Mouse (Mus musculus): ENCODE measurements at regions not wholly inside any gene's neighbourhood (a gene's known extent, or its start where the extent isn't known, plus 50 kb on each side); places are given as distances from the start of the nearest gene placed in this dataset.

- DNase-seq (ENCODE audit: low spot score) = no peak
Measured at GRCm38 (mm10) chr12:98337644-98338043, 69.2 kb downstream of the Gpr65 start.

GRCm38 (mm10) chr12:98339536-98339935 is 71.1 kb downstream of the Gpr65 start:
- no peak for DNase-seq (ENCODE audit: low spot score)

- peak; percentile 65 for DNase-seq (ENCODE audit: low spot score)
Measured at GRCm38 (mm10) chr12:98342158-98342557, 73.7 kb downstream of the Gpr65 start.

GRCm38 (mm10) chr12:98343653-98344052 is 75.2 kb downstream of the Gpr65 start:
- no peak for DNase-seq (ENCODE audit: low spot score)

- no peak for DNase-seq (ENCODE audit: low spot score)
Measured at GRCm38 (mm10) chr12:98347056-98347455, 78.6 kb downstream of the Gpr65 start.

- peak; percentile 23 for DNase-seq (ENCODE audit: low spot score)
Measured at GRCm38 (mm10) chr12:98347550-98348318, 79.3 kb downstream of the Gpr65 start.

DNA sequence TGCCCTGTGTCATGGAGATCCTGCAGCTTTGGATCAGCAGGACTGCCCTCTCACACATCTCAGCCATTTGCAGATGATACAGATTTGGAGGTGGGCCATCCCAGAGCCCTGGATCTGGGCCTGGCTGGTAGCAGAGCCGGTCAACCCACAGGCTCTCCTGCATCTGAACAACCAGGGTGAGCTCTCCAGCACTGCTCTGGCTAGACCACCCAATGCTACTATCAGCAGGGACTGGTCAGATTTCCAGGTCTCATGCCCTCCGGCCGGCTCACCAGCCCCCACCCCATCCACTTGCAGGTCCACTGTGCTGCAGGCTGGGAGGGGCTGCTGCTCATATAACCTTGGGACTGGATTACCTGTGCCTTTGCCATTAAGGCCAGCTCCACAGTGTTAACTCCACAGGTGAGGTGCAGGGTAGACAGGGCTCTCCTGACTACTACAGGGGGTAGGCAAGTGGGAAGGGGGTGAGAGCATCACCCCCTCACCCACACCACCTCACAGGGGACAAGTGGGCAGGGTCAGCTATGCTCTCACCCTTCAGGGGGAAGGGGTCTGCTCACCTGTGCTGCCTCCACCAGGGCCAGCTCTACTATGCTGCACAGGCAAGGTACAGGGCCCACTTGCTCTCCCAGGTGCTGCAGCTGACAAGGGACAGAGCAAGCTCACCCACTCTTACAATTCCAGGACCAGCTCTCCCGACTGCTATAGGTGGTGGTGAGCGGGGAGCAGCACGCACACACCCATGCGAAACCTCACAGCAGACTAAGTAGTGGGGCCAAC is 81.6 kb downstream of the Gpr65 start:
- no peak for DNase-seq (ENCODE audit: low spot score)

DNA sequence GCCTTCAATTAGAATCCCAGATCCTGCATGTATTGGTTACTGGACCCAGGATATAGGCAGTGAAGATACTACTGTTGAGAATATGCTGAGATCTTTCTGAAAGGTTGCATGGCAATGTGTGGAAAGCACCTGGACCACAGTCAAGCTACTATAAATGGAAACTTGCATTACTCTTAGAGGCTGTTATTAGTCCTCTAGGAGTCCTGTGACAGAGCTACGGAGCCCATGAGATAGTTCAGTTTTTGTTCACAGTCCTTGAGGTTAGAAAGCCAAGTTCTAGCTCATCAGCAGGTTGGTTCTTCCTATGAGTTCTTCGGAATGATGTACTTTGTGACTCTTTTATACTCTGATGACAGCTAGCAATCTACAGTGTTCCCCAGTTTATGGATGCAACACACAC is 84.0 kb downstream of the Gpr65 start:
- no peak for DNase-seq (ENCODE audit: low spot score)

DNA sequence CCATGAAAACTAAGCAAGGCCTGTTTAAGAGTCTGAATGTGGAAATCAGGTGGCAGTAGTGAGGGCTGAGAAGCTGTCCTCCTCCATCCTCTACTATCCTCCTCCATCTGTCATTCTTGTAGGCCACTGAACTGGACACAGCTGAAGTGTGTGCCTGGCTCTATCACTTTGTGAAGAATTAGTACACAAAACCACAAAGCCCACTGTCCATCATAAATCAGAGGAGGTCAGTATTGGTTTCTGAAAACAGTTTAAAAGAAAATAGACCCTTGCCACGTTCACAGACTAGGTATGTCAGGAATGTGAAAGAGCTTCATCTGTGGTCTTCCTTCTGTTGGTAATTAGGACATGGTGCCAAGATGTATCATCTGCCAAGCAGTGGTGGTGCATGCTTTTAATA is 86.1 kb downstream of the Gpr65 start:
- no peak for DNase-seq (ENCODE audit: low spot score)

- no peak for DNase-seq (ENCODE audit: low spot score)
Measured at GRCm38 (mm10) chr12:98367583-98367982, 99.1 kb downstream of the Gpr65 start.

DNA sequence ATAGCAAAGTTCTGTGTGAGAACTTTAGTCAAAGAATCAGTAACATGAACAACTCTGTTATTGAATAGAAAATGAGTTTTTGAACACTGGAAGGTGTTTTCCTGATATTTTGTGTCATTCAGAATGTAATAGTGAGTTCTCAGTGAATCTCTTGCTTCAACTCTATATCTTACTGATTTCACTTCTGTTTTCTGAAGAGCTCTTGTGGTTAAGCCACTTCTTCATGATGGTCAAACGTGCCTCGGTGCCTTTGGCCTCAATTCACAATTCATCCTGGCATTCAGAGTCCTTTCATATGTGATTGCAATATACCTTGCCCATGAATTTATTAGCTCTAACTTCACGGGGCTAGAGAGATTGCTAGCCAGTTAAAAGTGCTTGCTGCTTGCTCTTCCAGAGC is 102.3 kb downstream of the Gpr65 start:
- no peak for DNase-seq (ENCODE audit: low spot score)

DNA sequence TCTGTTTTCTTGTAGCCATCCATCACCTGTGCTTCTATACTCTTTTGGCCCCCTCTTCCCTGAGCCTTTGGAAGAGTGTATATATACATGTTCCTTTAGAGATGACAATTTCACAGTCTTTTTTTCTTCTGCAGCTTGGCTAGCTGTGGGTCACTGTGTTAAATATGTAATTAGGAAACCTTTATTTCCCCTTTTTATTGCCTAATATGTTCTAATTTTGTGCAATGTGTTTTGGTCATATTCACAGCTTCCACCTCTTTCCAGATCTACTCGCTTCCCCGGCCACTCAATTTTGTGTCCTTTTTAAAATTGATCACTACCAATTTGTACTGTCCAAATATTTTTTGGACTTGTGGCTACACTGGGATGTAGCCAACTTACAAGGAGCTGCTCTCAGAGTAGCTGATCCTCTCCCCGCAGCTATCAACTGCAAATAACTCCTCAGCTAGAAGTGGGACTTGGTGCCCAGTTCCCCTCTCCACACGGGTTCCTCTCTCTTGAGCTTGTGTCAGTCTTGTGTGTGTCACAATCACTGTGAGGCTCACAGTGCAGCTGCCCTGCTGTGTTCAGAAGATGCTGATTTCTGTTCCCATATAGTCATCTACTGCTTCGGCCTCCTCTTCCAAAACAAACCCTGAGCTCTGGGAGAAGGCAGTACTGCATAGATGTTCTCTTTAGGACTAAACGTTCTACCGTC is 106.9 kb downstream of the Gpr65 start:
- DNase-seq (ENCODE audit: low spot score) = no peak

Data from embryo, embryonic 10 days (tissue).